Mouse (Mus musculus) hindbrain, embryonic 15.5 days (tissue): ENCODE data around the gene Coro2b. TPM values are rescaled to one million over a fixed set of nuclear protein-coding genes. Genes with fewer than 3 reads are reported as not detected.

Experiments
- ATAC-seq: fragments of 200-750 bp; cut with Nextera tagmentation; 2 replicates; pipeline ENCODE4 v1.8.0; 2017; ENCODE audit warnings: low read depth, moderate number of reproducible peaks, moderate TSS enrichment; ENCODE audit not compliant: low FRiP score
- H3K27ac ChIP-seq: fragments of 300-500 bp; sonication (generic); replicated peaks from 2 replicates; pipeline ENCODE4 v1.5.1; 2015; ENCODE audit warnings: mild to moderate bottlenecking, inconsistent platforms
- H3K27me3 ChIP-seq: fragments of 300-500 bp; sonication (generic); 2 replicates; pipeline ENCODE4 v1.6.1; 2015; ENCODE audit warnings: control low read depth, inconsistent platforms
- H3K36me3 ChIP-seq: fragments of 300-500 bp; sonication (generic); 2 replicates; pipeline ENCODE4 v1.6.1; 2015; ENCODE audit warnings: control low read depth, inconsistent platforms
- H3K4me1 ChIP-seq: fragments of 300-500 bp; sonication (generic); replicated peaks from 2 replicates; pipeline ENCODE4 v1.6.1; 2015; ENCODE audit warnings: control low read depth, inconsistent platforms
- H3K4me2 ChIP-seq: fragments of 300-500 bp; sonication (generic); 2 replicates; pipeline ENCODE4 v1.6.1; 2015; ENCODE audit warnings: moderate library complexity, mild to moderate bottlenecking, inconsistent platforms
- H3K4me3 ChIP-seq: fragments of 300-500 bp; sonication (generic); 2 replicates; pipeline ENCODE4 v1.5.1; 2015; ENCODE audit warnings: mild to moderate bottlenecking, inconsistent platforms
- H3K9ac ChIP-seq: fragments of 300-500 bp; sonication (generic); 2 replicates; pipeline ENCODE4 v1.6.1; 2015; ENCODE audit warnings: inconsistent platforms
- H3K9me3 ChIP-seq: fragments of 300-500 bp; sonication (generic); 2 replicates; pipeline ENCODE4 v1.6.1; 2016; ENCODE audit warnings: control low read depth, inconsistent platforms
- WGBS: fragments of 180-500 bp; shearing (Covaris S2); methylation state at CpG from one replicate; pipeline ENCODE4 v1.1.7; 2015; 5-methylcytosine and 5-hydroxymethylcytosine counted together
- polyA plus RNA-seq: library from polyadenylated mRNA; unstranded; fragments of >200 nt; fragmentation: Nextera tagmentation; extraction: Ambion mirVana; gene quantifications from 2 replicates; pipeline ENCODE4 v1.2.1, GENCODE M21; 2015

The Coro2b gene
- polyA plus RNA-seq, 1 experiment from 2014 or later: 48.3 TPM

- Histone ChIP-seq H3K4me2 (peak overlapping the region; percentile 3; the same call in 1 of the 2 replicates), H3K9ac (0 out of 2 replicates have a peak overlapping the region, but pooled peaks have one; percentile 19)
- 37% methylated on average over 9 of the region's 9 CpGs for WGBS
Measured at GRCm38 (mm10) chr9:62521541-62521940, 15.3 kb downstream of the Coro2b start.

GRCm38 (mm10) chr9:62520933-62521332, 15.9 kb downstream of the Coro2b start:
- H3K36me3 ChIP-seq: no peaks in the 10 kb centered on the region
- H3K9ac ChIP-seq: peak overlapping the region; percentile 19; the same call in 1 of the 2 replicates
- 38% methylated on average over 9 of the region's 9 CpGs for WGBS
- peak overlapping the region; percentile 3; the same call in 1 of the 2 replicates for H3K4me2 ChIP-seq
- no peak overlapping the region for H3K4me3 ChIP-seq
- ATAC-seq: no peak
- H3K27ac ChIP-seq: peak overlapping the region; percentile 70
- H3K27me3 ChIP-seq: no peaks in the 10 kb centered on the region
- peaks cover 86% of the 10 kb centered on the region for H3K4me1 ChIP-seq
- H3K9me3 ChIP-seq: no peaks in the 10 kb centered on the region

More at GRCm38 (mm10) chr9:62521541-62521940, 15.3 kb downstream of the Coro2b start:
- H3K4me1 ChIP-seq: peaks cover 89% of the 10 kb centered on the region
- ATAC-seq: no peak
- no peaks in the 10 kb centered on the region for H3K27me3 ChIP-seq
- H3K9me3 ChIP-seq: no peaks in the 10 kb centered on the region
- H3K27ac ChIP-seq: peak overlapping the region; percentile 70
- H3K4me3 ChIP-seq: no peak overlapping the region
- H3K36me3 ChIP-seq: no peaks in the 10 kb centered on the region

- no peaks in the 10 kb centered on the region for H3K36me3 ChIP-seq
Measured at GRCm38 (mm10) chr9:62519787-62520503, 16.9 kb downstream of the Coro2b start.

GRCm38 (mm10) chr9:62519334-62519733, 17.5 kb downstream of the Coro2b start:
- Histone ChIP-seq H3K4me3 (no peak overlapping the region), H3K4me2 (no peak overlapping the region), H3K4me1 (peaks cover 73% of the 10 kb centered on the region), H3K36me3 (no peaks in the 10 kb centered on the region), H3K27me3 (no peaks in the 10 kb centered on the region), H3K9me3 (no peaks in the 10 kb centered on the region), H3K9ac (no peak overlapping the region), H3K27ac (peak overlapping the region; percentile 70; the same call in 1 of the 2 replicates)
- no peak for ATAC-seq
- WGBS: 73% methylated on average over 10 of the region's 10 CpGs

More at GRCm38 (mm10) chr9:62519787-62520503, 16.9 kb downstream of the Coro2b start:
- Histone ChIP-seq H3K27me3 (no peaks in the 10 kb centered on the region), H3K4me2 (no peak overlapping the region), H3K9ac (no peak overlapping the region), H3K27ac (peak overlapping the region; percentile 70), H3K9me3 (no peaks in the 10 kb centered on the region), H3K4me1 (peaks cover 79% of the 10 kb centered on the region), H3K4me3 (no peak overlapping the region)
- WGBS: 52% methylated on average over 15 of the region's 15 CpGs
- peak; percentile 10 for ATAC-seq

GRCm38 (mm10) chr9:62518572-62518971, 18.3 kb downstream of the Coro2b start:
- Histone ChIP-seq H3K4me1 (peaks cover 80% of the 10 kb centered on the region), H3K9ac (no peak overlapping the region), H3K4me2 (no peak overlapping the region), H3K36me3 (no peaks in the 10 kb centered on the region), H3K27me3 (no peaks in the 10 kb centered on the region), H3K4me3 (no peak overlapping the region), H3K9me3 (no peaks in the 10 kb centered on the region), H3K27ac (peak overlapping the region; percentile 46)
- WGBS: 25% methylated on average over 4 of the region's 4 CpGs
- ATAC-seq: no peak

GRCm38 (mm10) chr9:62517112-62517957, 19.5 kb downstream of the Coro2b start:
- H3K27ac ChIP-seq: no peak overlapping the region
- no peaks in the 10 kb centered on the region for H3K36me3 ChIP-seq
- H3K4me3 ChIP-seq: no peak overlapping the region
- H3K4me1 ChIP-seq: peaks cover 74% of the 10 kb centered on the region
- H3K9ac ChIP-seq: no peak overlapping the region
- H3K27me3 ChIP-seq: no peaks in the 10 kb centered on the region
- WGBS: 62% methylated on average over 6 of the region's 6 CpGs
- ATAC-seq: no peak
- no peak overlapping the region for H3K4me2 ChIP-seq
- H3K9me3 ChIP-seq: no peaks in the 10 kb centered on the region

GRCm38 (mm10) chr9:62515138-62515537, 21.7 kb downstream of the Coro2b start:
- Histone ChIP-seq H3K27ac (no peak overlapping the region), H3K4me3 (no peak overlapping the region), H3K9ac (no peak overlapping the region), H3K9me3 (no peaks in the 10 kb centered on the region), H3K4me1 (peaks cover 71% of the 10 kb centered on the region), H3K27me3 (no peaks in the 10 kb centered on the region), H3K4me2 (no peak overlapping the region), H3K36me3 (no peaks in the 10 kb centered on the region)
- 91% methylated on average over 7 of the region's 7 CpGs for WGBS
- ATAC-seq: no peak

GRCm38 (mm10) chr9:62513492-62514133, 23.2 kb downstream of the Coro2b start:
- no peak overlapping the region for H3K4me3 ChIP-seq
- H3K9ac ChIP-seq: no peak overlapping the region
- H3K4me1 ChIP-seq: peaks cover 71% of the 10 kb centered on the region
- no peaks in the 10 kb centered on the region for H3K27me3 ChIP-seq
- no peaks in the 10 kb centered on the region for H3K36me3 ChIP-seq
- WGBS: 40% methylated on average over 10 of the region's 10 CpGs
- no peaks in the 10 kb centered on the region for H3K9me3 ChIP-seq
- H3K4me2 ChIP-seq: no peak overlapping the region
- ATAC-seq: no peak
- peak overlapping the region; percentile 60; the same call in 1 of the 2 replicates for H3K27ac ChIP-seq

GRCm38 (mm10) chr9:62510530-62510936, 26.3 kb downstream of the Coro2b start:
- H3K4me3 ChIP-seq: no peak overlapping the region
- 35% methylated on average over 4 of the region's 4 CpGs for WGBS
- no peaks in the 10 kb centered on the region for H3K36me3 ChIP-seq
- ATAC-seq: peak; percentile 67
- H3K27me3 ChIP-seq: no peaks in the 10 kb centered on the region
- H3K4me1 ChIP-seq: peaks cover 61% of the 10 kb centered on the region
- H3K9ac ChIP-seq: no peak overlapping the region
- H3K27ac ChIP-seq: peak overlapping the region; percentile 36
- H3K4me2 ChIP-seq: peak overlapping the region; percentile 17; the same call in 1 of the 2 replicates
- no peaks in the 10 kb centered on the region for H3K9me3 ChIP-seq

- Histone ChIP-seq H3K27me3 (no peaks in the 10 kb centered on the region), H3K36me3 (no peaks in the 10 kb centered on the region), H3K27ac (peak overlapping the region; percentile 19; the same call in 1 of the 2 replicates), H3K4me3 (no peak overlapping the region), H3K9me3 (no peaks in the 10 kb centered on the region), H3K4me2 (no peak overlapping the region), H3K9ac (no peak overlapping the region), H3K4me1 (peaks cover 64% of the 10 kb centered on the region)
- ATAC-seq: no peak
- WGBS: 85% methylated on average over 6 of the region's 6 CpGs
Measured at GRCm38 (mm10) chr9:62509617-62510016, 27.2 kb downstream of the Coro2b start.

GRCm38 (mm10) chr9:62508740-62509524, 27.9 kb downstream of the Coro2b start:
- no peaks in the 10 kb centered on the region for H3K27me3 ChIP-seq
- no peak overlapping the region for H3K4me2 ChIP-seq
- peak; percentile 36; the same call in 1 of the 2 replicates for ATAC-seq
- no peak overlapping the region for H3K4me3 ChIP-seq
- H3K27ac ChIP-seq: peak overlapping the region; percentile 19
- no peaks in the 10 kb centered on the region for H3K36me3 ChIP-seq
- no peak overlapping the region for H3K9ac ChIP-seq
- H3K9me3 ChIP-seq: no peaks in the 10 kb centered on the region
- 64% methylated on average over 10 of the region's 10 CpGs for whole genome bisulfite sequencing
- H3K4me1 ChIP-seq: peaks cover 63% of the 10 kb centered on the region
